Mouse (Mus musculus) MEL (cell line): ENCODE results near the gene Upk1b. TPM values are rescaled to one million over a fixed set of nuclear protein-coding genes. Genes with fewer than 3 reads are reported as not detected.
"Not testable (repeated sequence)": the region's sequence is repeated elsewhere in the genome, so short reads cannot be mapped to it uniquely, and the experiment has no call there.

Experiments
- DNase-seq: peaks from one replicate; pipeline ENCODE4 v3.0.0; 2011; ENCODE audit warnings: low read depth, low spot score
- H3K27ac ChIP-seq: 2 replicates; pipeline ENCODE4 v1.5.1; 2012; ENCODE audit warnings: low read depth, mild to moderate bottlenecking, control low read depth, low read length, moderate library complexity; ENCODE audit not compliant: control insufficient read depth
- H3K27me3 ChIP-seq, 2 experiments: fragments of 150-350 bp in 1 of 2; sonication (generic) in 1 of 2; 2 replicates each; pipeline ENCODE4 v1.6.1; 2012; ENCODE audit warnings: low read length in 2 of 2, mild to moderate bottlenecking in 2 of 2, improper control_type of control experiment in 1 of 2, moderate library complexity in 1 of 2; ENCODE audit not compliant: insufficient read depth in 2 of 2, control insufficient read depth in 1 of 2
- H3K36me3 ChIP-seq, 2 experiments: 2 replicates each; pipeline ENCODE4 v1.6.1; 2012 to 2014; ENCODE audit warnings: low read length in 2 of 2, improper control_type of control experiment in 1 of 2, inconsistent platforms in 1 of 2, mild to moderate bottlenecking in 1 of 2; ENCODE audit not compliant: insufficient read depth in 2 of 2, control insufficient read depth in 1 of 2
- H3K4me1 ChIP-seq, 2 experiments: fragments of 150-350 bp in 1 of 2; sonication (generic) in 1 of 2; 2 replicates each; pipeline ENCODE4 v1.6.1; 2012; ENCODE audit warnings: low read length in 2 of 2, improper control_type of control experiment in 1 of 2, mild to moderate bottlenecking in 1 of 2; ENCODE audit not compliant: insufficient read depth in 2 of 2, control insufficient read depth in 1 of 2
- H3K4me3 ChIP-seq, 2 experiments: fragments of 150-350 bp in 1 of 2; sonication (generic) in 1 of 2; 2 replicates each; pipeline ENCODE4 v1.5.1; 2012; ENCODE audit warnings: low read depth in 2 of 2, low read length in 2 of 2, mild to moderate bottlenecking in 2 of 2, moderate library complexity in 2 of 2, control low read depth in 1 of 2, improper control_type of control experiment in 1 of 2; ENCODE audit not compliant: control insufficient read depth in 1 of 2, insufficient read depth in 1 of 2
- H3K79me2 ChIP-seq: 2 replicates; pipeline ENCODE4 v1.6.1; 2012; ENCODE audit warnings: mild to moderate bottlenecking, low read length, moderate library complexity; ENCODE audit not compliant: control insufficient read depth, poor library complexity, insufficient read depth
- H3K9ac ChIP-seq: 2 replicates; pipeline ENCODE4 v1.6.1; 2012; ENCODE audit warnings: low read depth, mild to moderate bottlenecking, control low read depth, low read length, moderate library complexity; ENCODE audit not compliant: control insufficient read depth, poor library complexity, severe bottlenecking
- H3K9me3 ChIP-seq: fragments of 150-350 bp; sonication (generic); replicated peaks from 2 replicates; pipeline ENCODE4 v1.6.1; 2012; ENCODE audit warnings: mild to moderate bottlenecking, low read length, improper control_type of control experiment, moderate library complexity; ENCODE audit not compliant: insufficient read depth
- CHD2 ChIP-seq: IDR thresholded peaks from 2 replicates; pipeline ENCODE4 v1.6.1; 2011; ENCODE audit warnings: low read length, improper control_type of control experiment
- CTCF ChIP-seq, 3 experiments: IDR thresholded peaks in 2 of 3; conservative IDR thresholded peaks in 1 of 3; 2 replicates each; pipeline ENCODE4 v1.5.1; 2011 to 2012; ENCODE audit warnings: low read length in 3 of 3, low read depth in 2 of 3, mild to moderate bottlenecking in 2 of 3, improper control_type of control experiment in 1 of 3, inconsistent platforms in 1 of 3, mixed read lengths in 1 of 3, moderate library complexity in 1 of 3; ENCODE audit not compliant: control insufficient read depth in 1 of 3, insufficient read depth in 1 of 3, poor library complexity in 1 of 3, severe bottlenecking in 1 of 3
- E2F4 ChIP-seq: IDR thresholded peaks from 2 replicates; pipeline ENCODE4 v1.6.1; 2011; ENCODE audit warnings: low read depth, low read length, improper control_type of control experiment, borderline replicate concordance
- ELF1 ChIP-seq: IDR thresholded peaks from 2 replicates; pipeline ENCODE4 v1.6.1; 2014; ENCODE audit warnings: low read depth, mild to moderate bottlenecking, inconsistent platforms, low read length, improper control_type of control experiment, moderate library complexity
- EP300 ChIP-seq, 2 experiments: IDR thresholded peaks; 2 replicates each; pipeline ENCODE4 v1.6.1; 2011; ENCODE audit warnings: improper control_type of control experiment in 2 of 2, low read length in 2 of 2, low read depth in 1 of 2, mild to moderate bottlenecking in 1 of 2
- GABPA ChIP-seq: IDR thresholded peaks from 2 replicates; pipeline ENCODE4 v1.6.1; 2012; ENCODE audit warnings: low read depth, mild to moderate bottlenecking, inconsistent platforms, low read length, improper control_type of control experiment, moderate library complexity
- HCFC1 ChIP-seq: IDR thresholded peaks from 2 replicates; pipeline ENCODE4 v1.6.1; 2012; ENCODE audit warnings: low read depth, mild to moderate bottlenecking, inconsistent platforms, low read length, improper control_type of control experiment, moderate library complexity
- KAT2A ChIP-seq: conservative IDR thresholded peaks from 2 replicates; pipeline ENCODE4 v1.6.1; 2012; ENCODE audit warnings: low read depth, low read length, improper control_type of control experiment, inconsistent platforms
- MAFK ChIP-seq: IDR thresholded peaks from 2 replicates; pipeline ENCODE4 v1.6.1; 2011; ENCODE audit warnings: low read depth, mild to moderate bottlenecking, low read length, improper control_type of control experiment, borderline replicate concordance
- MXI1 ChIP-seq: IDR thresholded peaks from 2 replicates; pipeline ENCODE4 v1.6.1; 2011; ENCODE audit warnings: mild to moderate bottlenecking, low read depth, low read length, improper control_type of control experiment
- MYC ChIP-seq: IDR thresholded peaks from 2 replicates; pipeline ENCODE4 v1.6.1; 2011; ENCODE audit warnings: low read depth, mild to moderate bottlenecking, low read length, improper control_type of control experiment, moderate library complexity
- NRF1 ChIP-seq: IDR thresholded peaks from 2 replicates; pipeline ENCODE4 v1.6.1; 2014; ENCODE audit warnings: low read depth, mild to moderate bottlenecking, inconsistent platforms, low read length, improper control_type of control experiment, moderate library complexity; ENCODE audit not compliant: poor library complexity, insufficient read depth, severe bottlenecking
- POLR2AphosphoS2 ChIP-seq: IDR thresholded peaks from 2 replicates; pipeline ENCODE4 v1.6.1; 2011; ENCODE audit warnings: low read length, improper control_type of control experiment
- POLR2AphosphoS5 ChIP-seq: IDR thresholded peaks from 2 replicates; pipeline ENCODE4 v1.6.1; 2012; ENCODE audit warnings: low read depth, borderline replicate concordance, mild to moderate bottlenecking, inconsistent platforms, low read length, moderate library complexity, mixed read lengths
- RAD21 ChIP-seq: IDR thresholded peaks from 2 replicates; pipeline ENCODE4 v1.6.1; 2011; ENCODE audit warnings: mild to moderate bottlenecking, low read depth, low read length, improper control_type of control experiment
- RCOR1 ChIP-seq: IDR thresholded peaks from 2 replicates; pipeline ENCODE4 v1.6.1; 2012; ENCODE audit warnings: low read depth, mild to moderate bottlenecking, inconsistent platforms, low read length, improper control_type of control experiment
- SIN3A ChIP-seq: IDR thresholded peaks from 2 replicates; pipeline ENCODE4 v1.6.1; 2012; ENCODE audit warnings: low read length, improper control_type of control experiment, inconsistent platforms
- SMC3 ChIP-seq: IDR thresholded peaks from 2 replicates; pipeline ENCODE4 v1.6.1; 2011; ENCODE audit warnings: low read depth, low read length, improper control_type of control experiment
- TCF12 ChIP-seq: IDR thresholded peaks from 2 replicates; pipeline ENCODE4 v1.6.1; 2014; ENCODE audit warnings: low read depth, mild to moderate bottlenecking, inconsistent platforms, low read length, improper control_type of control experiment, moderate library complexity
- USF1 ChIP-seq: IDR thresholded peaks from 2 replicates; pipeline ENCODE4 v1.6.1; 2014; ENCODE audit warnings: low read depth, mild to moderate bottlenecking, inconsistent platforms, low read length, improper control_type of control experiment, moderate library complexity
- USF2 ChIP-seq, 2 experiments: IDR thresholded peaks; 2 replicates each; pipeline ENCODE4 v1.6.1; 2011 to 2012; ENCODE audit warnings: improper control_type of control experiment in 2 of 2, low read length in 2 of 2, borderline replicate concordance in 1 of 2, inconsistent platforms in 1 of 2, low read depth in 1 of 2, mild to moderate bottlenecking in 1 of 2; ENCODE audit not compliant: insufficient read depth in 1 of 2
- ZC3H11A ChIP-seq: IDR thresholded peaks from 2 replicates; pipeline ENCODE4 v1.6.1; 2012; ENCODE audit warnings: low read depth, mild to moderate bottlenecking, inconsistent platforms, low read length, improper control_type of control experiment
- ZNF384 ChIP-seq: IDR thresholded peaks from 2 replicates; pipeline ENCODE4 v1.6.1; 2012; ENCODE audit warnings: low read depth, mild to moderate bottlenecking, inconsistent platforms, low read length, improper control_type of control experiment
- polyA plus RNA-seq, 2 experiments: library from polyadenylated mRNA; stranded (reverse) in 1 of 2; unstranded in 1 of 2; fragments of >175 nt in 1 of 2; fragments of >200 nt in 1 of 2; gene quantifications; 2 replicates each; pipeline versions ENCODE4 v1.2.1 to v1.2.4; 2012; ENCODE audit warnings: low replicate concordance in 2 of 2, low read depth in 1 of 2; ENCODE audit not compliant: insufficient read length in 2 of 2, insufficient read depth in 1 of 2, missing spikeins in 1 of 2
- total RNA-seq: library from RNA; depleted of rRNA; stranded (reverse); fragments of 300-350 nt; gene quantifications from 2 replicates; pipeline ENCODE4 v1.2.3, GENCODE M21; 2012

The Upk1b gene
- total and polyA plus RNA-seq, 3 experiments: not detected

DNA sequence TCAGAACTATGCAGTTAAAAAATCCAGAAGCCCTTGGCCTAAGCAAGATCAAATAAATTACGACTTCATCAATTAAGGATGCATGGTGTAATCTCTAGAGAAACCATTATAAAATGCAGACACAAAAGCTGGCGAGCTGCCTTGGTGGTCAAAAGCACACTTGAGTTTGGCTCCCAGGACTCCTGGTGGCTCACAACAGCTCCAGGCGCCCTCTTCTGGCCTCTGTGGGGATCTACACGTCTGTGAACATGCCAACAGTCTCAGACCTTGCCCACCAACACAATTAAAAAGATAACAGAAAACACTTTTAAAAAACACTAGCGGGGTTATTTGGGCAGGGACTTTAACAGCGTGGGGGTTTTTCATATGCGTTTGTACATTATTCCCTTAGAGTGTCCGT lies 12.4 kb upstream of the Upk1b start:
- no peaks in the 10 kb centered on the region for H3K4me1 ChIP-seq
- no peak overlapping the region for H3K27ac ChIP-seq
- no peaks in the 10 kb centered on the region for H3K79me2 ChIP-seq
- H3K36me3 ChIP-seq: no peaks in the 10 kb centered on the region
- no peaks in the 10 kb centered on the region for H3K9me3 ChIP-seq
- H3K4me3 ChIP-seq: no peak overlapping the region
- no peaks in the 10 kb centered on the region; a peak in 1 of 4 replicates for H3K27me3 ChIP-seq
- peak; percentile 61 for DNase-seq
- peak; percentile 50 to 89 (median 75) for TF ChIP-seq CTCF (IDR thresholded peaks at IDR 0.05 in 2 of 3, conservative IDR thresholded peaks at IDR 0.05 in 1 of 3; ENCODE audit: control insufficient read depth in 1 of 3, insufficient read depth in 1 of 3, low read depth in 2 of 3, low read length in 3 of 3, poor library complexity in 1 of 3, severe bottlenecking in 1 of 3)
- TF ChIP-seq SIN3A: no peak
- no peak for TF ChIP-seq POLR2AphosphoS2
- TF ChIP-seq SMC3: peak; percentile 88
- TF ChIP-seq USF1: no peak
- TF ChIP-seq ZC3H11A: peak; percentile 55
- TF ChIP-seq HCFC1: no peak
- no peak for TF ChIP-seq E2F4
- no peak for TF ChIP-seq GABPA
- TF ChIP-seq RAD21: peak; percentile 63
- TF ChIP-seq USF2 (IDR thresholded peaks at IDR 0.05; ENCODE audit: borderline replicate concordance in 1 of 2, insufficient read depth in 1 of 2, low read depth in 1 of 2, low read length in 2 of 2): no peak
- TF ChIP-seq ELF1: no peak
- H3K9ac ChIP-seq: no peak overlapping the region

DNA sequence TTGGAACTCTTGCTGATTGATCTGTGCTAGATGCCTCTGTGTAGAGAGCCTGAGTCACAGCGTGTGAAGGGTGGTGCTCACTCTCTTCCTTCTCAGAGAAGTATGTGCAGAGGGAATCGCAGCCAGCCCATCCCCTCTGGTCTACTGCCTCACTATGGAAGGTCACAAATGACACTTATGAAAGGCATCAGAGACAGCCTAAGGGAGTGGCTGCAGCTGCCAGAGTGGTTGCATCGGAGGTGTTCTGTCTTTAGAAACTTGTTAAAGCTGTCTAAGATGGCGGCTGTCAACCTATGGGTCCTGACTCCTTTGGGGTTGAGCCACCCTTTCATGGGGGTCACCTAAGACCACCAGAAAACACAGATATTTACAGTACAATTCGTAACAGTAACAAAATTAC lies 10.1 kb upstream of the Upk1b start:
- no peak for DNase-seq
- Histone ChIP-seq H3K9me3 (no peaks in the 10 kb centered on the region), H3K9ac (no peak overlapping the region), H3K27ac (no peak overlapping the region), H3K36me3 (no peaks in the 10 kb centered on the region), H3K79me2 (no peaks in the 10 kb centered on the region), H3K4me1 (no peaks in the 10 kb centered on the region), H3K27me3 (no peaks in the 10 kb centered on the region; a peak in 1 of 4 replicates), H3K4me3 (no peak overlapping the region)
- TF ChIP-seq CTCF (IDR thresholded peaks at IDR 0.05 in 2 of 3, conservative IDR thresholded peaks at IDR 0.05 in 1 of 3; ENCODE audit: control insufficient read depth in 1 of 3, insufficient read depth in 1 of 3, low read depth in 2 of 3, low read length in 3 of 3, poor library complexity in 1 of 3, severe bottlenecking in 1 of 3): no peak
- no peak for TF ChIP-seq MYC
- no peak for TF ChIP-seq MXI1
- TF ChIP-seq CHD2: no peak
- no peak for TF ChIP-seq RCOR1
- no peak for TF ChIP-seq USF2 (IDR thresholded peaks at IDR 0.05; ENCODE audit: borderline replicate concordance in 1 of 2, insufficient read depth in 1 of 2, low read depth in 1 of 2, low read length in 2 of 2)
- no peak for TF ChIP-seq USF1
- TF ChIP-seq MAFK: no peak
- no peak for TF ChIP-seq HCFC1
- no peak for TF ChIP-seq ZNF384
- TF ChIP-seq GABPA: no peak
- no peak for TF ChIP-seq POLR2AphosphoS5
- no peak for TF ChIP-seq NRF1
- no peak for TF ChIP-seq SMC3
- no peak for TF ChIP-seq KAT2A
- TF ChIP-seq SIN3A: no peak
- no peak for TF ChIP-seq EP300 (IDR thresholded peaks at IDR 0.05; ENCODE audit: low read depth in 1 of 2, low read length in 2 of 2)
- TF ChIP-seq ZC3H11A: no peak
- TF ChIP-seq TCF12: no peak

DNA sequence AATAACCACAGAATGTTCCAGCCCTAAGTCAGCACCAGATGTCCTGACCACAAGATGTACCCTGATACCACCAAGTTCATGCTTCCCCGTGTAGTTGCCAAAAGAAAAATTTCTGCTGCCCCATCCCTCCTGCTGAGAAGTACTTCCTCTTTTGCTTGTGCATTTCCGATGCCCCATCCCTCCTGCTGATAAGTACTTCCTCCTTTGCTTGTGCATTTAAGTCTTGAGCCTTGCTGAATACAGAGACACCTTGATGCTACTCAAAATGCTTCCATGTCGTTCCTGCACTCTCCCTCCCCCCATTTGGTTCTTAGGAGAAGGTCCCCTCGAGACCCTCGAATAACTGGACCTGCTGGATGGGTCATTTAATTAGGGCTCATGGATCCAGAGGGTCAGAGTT lies 7.7 kb upstream of the Upk1b start:
- DNase-seq: peak; percentile 15
- H3K36me3 ChIP-seq, H3K4me1 ChIP-seq, H3K9ac ChIP-seq, H3K4me3 ChIP-seq, H3K27ac ChIP-seq, H3K27me3 ChIP-seq, H3K79me2 ChIP-seq, H3K9me3 ChIP-seq: not testable (repeated sequence)
